Mouse (Mus musculus): ENCODE measurements around the gene Acbd4. TPM values are rescaled to one million over a fixed set of nuclear protein-coding genes. Genes with fewer than 3 reads are reported as not detected.

Gene Acbd4
- polyA plus RNA-seq, 1 experiment from 2014 or later = 17.4 TPM

GRCm38 (mm10) chr11:103116959-103117590, 15.6 kb downstream of the Acbd4 start:
- Histone ChIP-seq H3K27ac (peak overlapping the region; percentile 87), H3K4me3 (replicated peaks) (peak overlapping the region; percentile 70), H3K9ac (peak overlapping the region; percentile 70), H3K27me3 (replicated peaks) (no peaks in the 10 kb centered on the region), H3K9me3 (no peaks in the 10 kb centered on the region), H3K4me1 (replicated peaks) (peaks cover 20% of the 10 kb centered on the region), H3K4me2 (replicated peaks) (peak overlapping the region; percentile 91), H3K36me3 (no peaks in the 10 kb centered on the region)
- ATAC-seq = peak; percentile 37
- WGBS = under 1% methylated on average over 35 of the region's 35 CpGs

GRCm38 (mm10) chr11:103117591-103118009, 16.1 kb downstream of the Acbd4 start:
- H3K4me2 ChIP-seq (replicated peaks) = peak overlapping the region; percentile 91
- H3K27ac ChIP-seq = peak overlapping the region; percentile 87
- no peaks in the 10 kb centered on the region for H3K9me3 ChIP-seq
- no peak for ATAC-seq
- peak overlapping the region; percentile 70 for H3K4me3 ChIP-seq (replicated peaks)
- peak overlapping the region; percentile 70 for H3K9ac ChIP-seq
- no peaks in the 10 kb centered on the region for H3K27me3 ChIP-seq (replicated peaks)
- H3K4me1 ChIP-seq (replicated peaks) = peaks cover 15% of the 10 kb centered on the region
- under 1% methylated on average over 38 of the region's 38 CpGs for WGBS
- H3K36me3 ChIP-seq = no peaks in the 10 kb centered on the region

- Histone ChIP-seq H3K36me3 (no peaks in the 10 kb centered on the region), H3K27me3 (replicated peaks) (no peaks in the 10 kb centered on the region), H3K27ac (no peak overlapping the region), H3K4me3 (replicated peaks) (no peak overlapping the region), H3K4me1 (replicated peaks) (peaks cover 11% of the 10 kb centered on the region), H3K4me2 (replicated peaks) (peak overlapping the region; percentile 91), H3K9ac (no peak overlapping the region), H3K9me3 (no peaks in the 10 kb centered on the region)
- ATAC-seq = no peak
- WGBS = 87% methylated on average over 2 of the region's 2 CpGs
Measured at GRCm38 (mm10) chr11:103118866-103119265, 17.4 kb downstream of the Acbd4 start.

GRCm38 (mm10) chr11:103119609-103120008, 18.1 kb downstream of the Acbd4 start:
- Histone ChIP-seq H3K9me3 (no peaks in the 10 kb centered on the region), H3K4me3 (replicated peaks) (no peak overlapping the region), H3K36me3 (no peaks in the 10 kb centered on the region), H3K9ac (no peak overlapping the region), H3K27me3 (replicated peaks) (no peaks in the 10 kb centered on the region), H3K4me2 (replicated peaks) (no peak overlapping the region), H3K4me1 (replicated peaks) (peaks cover 8% of the 10 kb centered on the region), H3K27ac (no peak overlapping the region)
- ATAC-seq = no peak
- WGBS = 46% methylated on average over 5 of the region's 5 CpGs

GRCm38 (mm10) chr11:103120315-103120714, 18.8 kb downstream of the Acbd4 start:
- Histone ChIP-seq H3K27ac (no peak overlapping the region), H3K4me1 (replicated peaks) (peaks cover 7% of the 10 kb centered on the region), H3K9me3 (no peaks in the 10 kb centered on the region), H3K4me2 (replicated peaks) (no peak overlapping the region), H3K4me3 (replicated peaks) (no peak overlapping the region), H3K9ac (no peak overlapping the region), H3K36me3 (no peaks in the 10 kb centered on the region), H3K27me3 (replicated peaks) (no peaks in the 10 kb centered on the region)
- ATAC-seq = no peak
- 43% methylated on average over 5 of the region's 5 CpGs for WGBS

GRCm38 (mm10) chr11:103131701-103132575, 30.5 kb downstream of the Acbd4 start, which contains the start of gene Hexim2:
Gene Hexim2, plus strand, starts transcription at chr11:103132429.
- Histone ChIP-seq H3K27me3 (replicated peaks) (no peaks in the 10 kb centered on the region), H3K4me2 (replicated peaks) (peak within 1 kb of the TSS; percentile 67), H3K9ac (peak within 1 kb of the TSS; percentile 98), H3K4me1 (replicated peaks) (peaks cover 20% of the 10 kb centered on the region), H3K4me3 (replicated peaks) (peak within 1 kb of the TSS; percentile 75), H3K27ac (peak within 1 kb of the TSS; percentile 96), H3K36me3 (no peaks in the 10 kb centered on the region), H3K9me3 (no peaks in the 10 kb centered on the region)
- WGBS = under 1% methylated on average over 39 of the region's 39 CpGs
- peak; percentile 46 for ATAC-seq

- H3K4me3 ChIP-seq (replicated peaks) = peak overlapping the region; percentile 75
- H3K9ac ChIP-seq = peak overlapping the region; percentile 98
- peaks cover 20% of the 10 kb centered on the region for H3K4me1 ChIP-seq (replicated peaks)
- H3K27me3 ChIP-seq (replicated peaks) = no peaks in the 10 kb centered on the region
- ATAC-seq = peak; percentile 95
- no peaks in the 10 kb centered on the region for H3K9me3 ChIP-seq
- peak overlapping the region; percentile 67 for H3K4me2 ChIP-seq (replicated peaks)
- peak overlapping the region; percentile 96 for H3K27ac ChIP-seq
- under 1% methylated on average over 58 of the region's 58 CpGs for WGBS
- H3K36me3 ChIP-seq = no peaks in the 10 kb centered on the region
Measured at GRCm38 (mm10) chr11:103132576-103133455, 31.3 kb downstream of the Acbd4 start.

GRCm38 (mm10) chr11:103133456-103134185, 32.1 kb downstream of the Acbd4 start:
- 46% methylated on average over 6 of the region's 6 CpGs for WGBS
- no peak for ATAC-seq
- Histone ChIP-seq H3K36me3 (no peaks in the 10 kb centered on the region), H3K27ac (peak overlapping the region; percentile 52), H3K4me2 (replicated peaks) (peak overlapping the region; percentile 61), H3K9me3 (no peaks in the 10 kb centered on the region), H3K27me3 (replicated peaks) (no peaks in the 10 kb centered on the region), H3K9ac (peak overlapping the region; percentile 37), H3K4me1 (replicated peaks) (peaks cover 20% of the 10 kb centered on the region), H3K4me3 (replicated peaks) (peak overlapping the region; percentile 32)

- 0 out of 2 replicates have a peak overlapping the region, but pooled peaks have one; percentile 61 for H3K4me2 ChIP-seq (replicated peaks)
- 0 out of 2 replicates have a peak, but pooled peaks cover under 1% of the 10 kb centered on the region for H3K36me3 ChIP-seq
- H3K27me3 ChIP-seq (replicated peaks) = no peaks in the 10 kb centered on the region
- H3K9ac ChIP-seq = no peak overlapping the region
- no peak for ATAC-seq
- peaks cover 20% of the 10 kb centered on the region for H3K4me1 ChIP-seq (replicated peaks)
- no peaks in the 10 kb centered on the region for H3K9me3 ChIP-seq
- 63% methylated on average over 3 of the region's 3 CpGs for WGBS
- no peak overlapping the region for H3K4me3 ChIP-seq (replicated peaks)
- H3K27ac ChIP-seq = peak overlapping the region; percentile 52; the same call in 1 of the 2 replicates
Measured at GRCm38 (mm10) chr11:103134221-103134620, 32.7 kb downstream of the Acbd4 start.

- H3K36me3 ChIP-seq = 0 out of 2 replicates have a peak, but pooled peaks cover 4% of the 10 kb centered on the region
- 81% methylated on average over 8 of the region's 8 CpGs for WGBS
- no peak overlapping the region for H3K4me3 ChIP-seq (replicated peaks)
Measured at GRCm38 (mm10) chr11:103136039-103136577, 34.6 kb downstream of the Acbd4 start.

More at GRCm38 (mm10) chr11:103136039-103136577, 34.6 kb downstream of the Acbd4 start:
- no peaks in the 10 kb centered on the region for H3K9me3 ChIP-seq
- H3K4me1 ChIP-seq (replicated peaks) = peaks cover 25% of the 10 kb centered on the region
- no peak for ATAC-seq
- H3K27me3 ChIP-seq (replicated peaks) = no peaks in the 10 kb centered on the region
- H3K9ac ChIP-seq = no peak overlapping the region
- no peak overlapping the region for H3K4me2 ChIP-seq (replicated peaks)
- H3K27ac ChIP-seq = no peak overlapping the region

All from intestine, embryonic 15.5 days (tissue).